Mouse (Mus musculus) kidney, postnatal 36 days (tissue): ENCODE measurements around the gene 1810010H24Rik.
A peak's percentile ranks its signal among the peaks of the same experiment; 100 is the strongest.
"Not testable (repeated sequence)": the region's sequence is repeated elsewhere in the genome, so short reads cannot be mapped to it uniquely, and the experiment has no call there.

Experiments used
- DNase-seq, 2 experiments: peaks; one replicate each; pipeline ENCODE4 v3.0.0; 2021 to 2022; ENCODE audit warnings: mixed read lengths in 2 of 2

Gene 1810010H24Rik

DNA sequence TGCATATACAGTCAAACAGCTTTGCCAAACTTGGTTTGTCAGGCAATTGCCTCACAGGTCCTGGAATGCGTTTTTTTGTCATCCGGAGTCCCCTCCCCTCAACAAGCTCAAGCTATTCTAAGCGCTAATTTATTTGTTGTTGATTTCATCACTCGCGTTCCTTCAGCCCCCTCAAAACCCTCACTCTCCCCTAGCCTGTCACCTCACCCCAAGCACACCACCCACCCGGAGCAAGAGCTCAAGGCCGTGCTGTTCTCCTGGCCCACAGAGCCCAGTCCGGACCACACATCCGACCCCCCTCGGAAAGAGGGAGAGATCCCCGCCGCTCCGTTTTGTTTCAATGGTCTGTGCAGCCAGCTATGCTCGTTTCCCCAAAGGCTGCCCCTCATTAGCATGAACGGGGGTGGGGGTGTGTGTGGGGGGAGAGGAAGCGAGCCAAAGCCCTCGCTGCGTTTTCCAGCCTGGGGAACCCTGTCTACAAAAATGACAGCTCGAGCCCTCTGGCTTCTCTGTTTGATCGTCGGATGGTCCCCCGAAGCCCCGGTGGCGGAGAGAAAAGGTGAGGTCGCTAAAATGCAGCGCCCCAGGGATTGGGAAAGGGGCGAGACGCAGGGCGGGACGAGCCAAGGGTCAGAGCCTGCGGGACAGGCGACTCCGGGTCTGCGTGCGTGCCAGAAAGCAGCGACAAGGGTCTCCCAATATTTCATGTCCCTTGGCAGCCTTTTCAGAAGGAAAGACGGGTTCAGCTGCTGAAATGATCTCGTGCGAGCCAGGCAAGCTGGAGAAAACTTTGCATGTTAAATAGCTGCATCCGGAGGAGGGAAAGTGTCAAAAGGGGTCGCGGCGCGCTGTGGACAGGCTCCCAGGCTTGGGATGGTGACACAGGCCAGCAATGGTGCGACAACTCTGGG, at the start of gene 1810010H24Rik:
TSS of gene 1810010H24Rik (plus strand) at position 271 of the 911 bp plus-strand sequence.
- peak in 1 of 2 experiments; percentile 49 for DNase-seq

DNA sequence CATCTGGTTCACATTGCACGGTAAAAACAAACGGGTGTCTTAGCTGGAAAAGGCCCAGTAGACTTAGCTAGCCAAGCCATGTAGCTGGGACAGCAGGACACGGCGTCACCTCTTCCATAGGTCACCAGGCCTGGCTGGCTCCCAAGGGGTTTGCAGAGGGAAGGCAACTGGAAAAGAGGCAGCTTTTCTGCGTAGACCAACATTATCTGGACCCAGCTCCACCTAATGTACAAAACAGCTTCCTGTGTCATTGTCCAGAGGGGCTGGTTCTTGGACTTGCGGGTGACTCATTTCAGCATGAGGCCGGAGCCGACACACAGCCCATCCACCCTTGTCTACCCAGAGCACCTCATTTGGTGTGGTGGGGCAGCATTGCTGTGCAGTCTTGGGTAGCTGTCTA, 49.3 kb upstream of the 1810010H24Rik start:
- DNase-seq = peak; percentile 80 to 83

DNA sequence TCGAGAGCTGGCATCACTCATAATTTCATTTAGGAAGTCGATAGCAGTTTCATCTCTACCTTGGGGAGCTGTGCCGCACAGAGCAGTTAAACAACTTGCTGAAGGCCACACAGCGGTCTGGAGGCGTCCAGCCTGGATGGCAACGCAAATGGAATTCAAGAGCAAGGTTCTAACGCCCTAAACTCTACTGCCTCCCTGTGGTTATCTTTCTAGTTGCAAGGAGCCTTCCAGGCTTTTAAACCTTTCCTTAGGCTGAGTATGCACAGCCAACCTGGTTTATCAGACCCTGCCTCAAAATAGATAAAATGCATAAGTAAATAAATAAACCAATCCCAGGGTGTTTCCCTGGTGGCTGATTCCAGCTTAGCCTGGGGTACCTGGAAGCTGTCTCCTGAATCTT, 45.0 kb upstream of the 1810010H24Rik start:
- DNase-seq = peak; percentile 80

DNA sequence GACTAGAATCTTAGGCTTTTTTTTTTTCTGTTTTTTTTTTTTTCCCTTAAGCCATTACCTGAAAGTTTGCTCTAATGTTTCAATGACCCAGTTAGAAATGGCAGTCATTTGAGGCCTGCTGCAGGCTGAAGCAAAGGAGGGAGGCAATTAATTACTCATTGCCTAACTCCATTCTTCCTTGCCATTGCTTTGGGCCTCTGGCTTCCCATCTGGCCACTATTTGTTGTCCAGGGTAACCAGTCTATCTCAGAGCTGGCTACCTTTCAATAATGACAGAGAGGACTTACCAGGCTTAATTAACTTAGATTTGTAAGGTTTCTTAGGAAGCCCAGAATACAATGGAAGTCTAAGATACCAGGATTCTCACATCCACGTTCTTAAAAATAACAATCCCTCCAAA, 43.7 kb upstream of the 1810010H24Rik start:
- no peak for DNase-seq

DNA sequence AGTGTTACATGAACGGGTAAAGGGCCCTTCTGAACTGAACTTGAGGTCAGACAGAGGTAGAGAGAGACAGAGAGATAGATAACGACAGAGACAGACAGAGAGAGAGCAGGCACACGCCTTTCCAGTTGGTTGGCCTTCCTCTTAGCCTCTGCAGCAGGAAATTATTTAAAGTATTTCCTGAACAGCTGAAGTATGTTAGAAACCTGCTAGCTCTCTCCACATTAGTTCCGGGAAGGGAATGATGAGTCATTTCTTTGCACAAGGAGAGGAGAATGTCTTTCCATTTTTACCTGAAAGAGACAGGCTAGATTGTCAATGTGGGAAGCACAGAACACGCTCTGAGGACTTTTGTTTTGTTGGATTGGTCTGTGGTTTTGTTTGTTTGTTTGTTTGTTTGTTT, 43.1 kb upstream of the 1810010H24Rik start:
- DNase-seq = no peak

DNA sequence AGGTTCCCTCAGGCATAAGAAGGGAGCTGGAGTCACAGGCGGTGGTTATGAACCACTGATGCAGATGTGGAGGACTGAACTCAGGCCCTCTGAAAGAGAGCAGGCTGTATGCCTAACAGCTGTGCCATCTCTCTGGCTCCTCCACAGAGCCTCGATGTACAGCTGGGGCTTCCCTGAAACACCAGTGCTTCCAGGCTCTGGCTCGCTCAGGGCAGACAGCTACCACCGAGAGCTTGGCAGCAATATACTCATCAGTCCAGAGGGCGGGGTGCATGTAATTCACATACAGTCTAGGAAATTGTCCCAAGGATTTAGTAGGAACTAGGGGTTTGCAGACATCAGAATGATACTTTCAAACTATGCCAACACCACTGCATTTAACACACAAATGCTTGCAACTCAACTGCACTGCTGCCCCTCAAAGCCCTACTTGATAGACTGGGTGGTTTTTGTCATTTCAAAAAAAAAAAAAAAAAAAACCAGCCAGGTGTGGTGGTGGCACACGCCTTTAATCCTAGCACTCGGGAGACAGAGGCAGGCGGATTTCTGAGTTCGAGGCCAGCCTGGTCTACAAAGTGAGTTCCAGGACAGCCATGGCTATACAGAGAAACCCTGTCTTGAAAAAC, 39.4 kb upstream of the 1810010H24Rik start:
- not testable (repeated sequence) for DNase-seq

DNA sequence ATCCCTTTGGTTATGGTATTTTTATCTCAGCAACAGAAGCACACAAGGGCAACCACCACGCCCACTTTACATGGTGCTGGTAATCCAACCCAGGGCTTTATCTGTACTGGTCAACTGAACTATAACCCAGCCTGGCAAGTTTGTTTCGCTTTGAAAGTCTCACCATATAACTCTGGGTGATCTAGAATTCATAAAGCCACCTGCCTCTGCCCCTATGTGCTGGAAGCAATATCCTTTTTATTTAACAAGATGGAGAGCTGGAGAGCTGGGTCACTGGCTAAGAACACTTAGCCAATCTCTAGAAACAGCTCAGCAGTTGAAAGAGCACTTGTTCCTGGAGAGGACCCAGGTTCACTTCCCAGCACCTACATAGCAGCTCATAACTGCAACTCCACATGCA, 38.1 kb upstream of the 1810010H24Rik start:
- DNase-seq = no peak

DNA sequence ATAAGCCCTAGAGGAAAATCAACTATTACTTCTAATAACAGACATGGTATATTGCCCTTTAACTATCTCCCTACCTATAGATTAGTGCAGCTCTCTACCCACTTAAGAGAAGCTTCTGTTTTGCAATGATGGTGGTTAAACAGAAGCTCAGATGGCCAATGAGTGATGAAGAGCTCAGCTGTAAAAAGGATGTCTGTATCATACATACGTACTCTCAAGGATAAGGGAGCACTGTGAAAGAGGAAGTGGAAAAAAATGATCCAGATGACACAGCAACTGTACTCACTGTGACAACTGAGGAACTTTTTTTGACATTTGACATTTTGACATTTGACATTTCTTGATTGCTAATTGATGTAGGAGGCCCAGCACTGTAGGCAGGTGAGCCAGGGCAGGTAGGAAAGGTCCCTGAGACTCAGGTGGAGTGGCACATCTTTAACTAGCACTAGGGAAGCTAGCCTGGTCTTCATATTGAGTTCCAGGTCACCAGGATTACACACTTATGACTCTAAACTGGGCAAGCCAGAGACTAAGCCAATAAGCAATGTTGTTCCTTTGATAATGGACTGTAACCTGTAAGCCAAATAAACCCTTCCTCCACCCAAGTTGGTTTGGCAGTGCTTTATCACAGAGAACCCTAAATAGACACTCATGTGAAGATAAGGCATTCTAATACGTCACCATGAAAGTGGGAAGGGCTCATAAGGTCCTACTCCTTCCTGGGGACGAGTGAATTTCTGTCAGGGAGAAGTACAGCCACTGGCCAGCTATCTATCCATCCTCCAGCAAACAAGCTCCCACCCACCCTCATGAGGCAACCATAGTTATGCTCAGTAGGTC, 31.0 kb upstream of the 1810010H24Rik start:
- DNase-seq = no peak

DNA sequence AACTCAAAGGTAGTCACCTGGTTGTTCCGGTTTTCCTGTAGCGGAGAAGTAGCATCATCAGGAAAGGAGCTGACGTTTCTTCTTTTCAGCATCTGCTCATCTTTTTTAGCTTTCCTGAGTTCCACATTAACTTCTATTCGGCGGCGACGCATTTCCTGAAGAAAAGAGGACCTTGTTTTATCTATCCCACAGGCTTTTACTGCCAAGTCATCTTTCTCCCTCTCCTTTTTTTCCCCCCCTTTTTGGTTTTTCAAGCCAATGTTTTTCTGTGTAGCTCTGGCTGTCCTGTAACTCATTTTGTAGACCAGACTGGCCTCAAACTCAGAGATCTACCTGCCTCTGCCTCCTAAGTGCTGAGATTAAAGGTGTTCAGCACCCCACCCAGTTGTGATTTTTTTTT, 29.0 kb upstream of the 1810010H24Rik start:
- not testable (repeated sequence) for DNase-seq

DNA sequence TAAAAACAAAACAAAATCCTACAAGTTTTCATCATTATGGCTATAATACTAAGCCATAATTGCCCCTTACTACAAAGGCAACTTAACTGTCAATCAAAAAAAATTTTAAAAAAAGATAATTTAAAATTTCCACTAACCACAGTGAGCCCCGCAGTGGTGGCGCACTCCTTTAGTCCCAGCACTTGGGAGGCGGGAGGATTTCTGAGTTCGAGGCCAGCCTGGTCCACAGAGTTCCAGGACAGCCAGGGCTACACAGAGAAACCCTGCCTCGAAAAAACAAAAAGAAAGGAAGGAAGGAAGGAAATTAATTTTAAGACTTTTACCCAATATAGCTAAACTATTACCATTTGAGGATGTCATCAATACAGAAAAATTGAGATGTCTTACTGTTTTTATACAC, 27.5 kb upstream of the 1810010H24Rik start:
- DNase-seq = no peak

DNA sequence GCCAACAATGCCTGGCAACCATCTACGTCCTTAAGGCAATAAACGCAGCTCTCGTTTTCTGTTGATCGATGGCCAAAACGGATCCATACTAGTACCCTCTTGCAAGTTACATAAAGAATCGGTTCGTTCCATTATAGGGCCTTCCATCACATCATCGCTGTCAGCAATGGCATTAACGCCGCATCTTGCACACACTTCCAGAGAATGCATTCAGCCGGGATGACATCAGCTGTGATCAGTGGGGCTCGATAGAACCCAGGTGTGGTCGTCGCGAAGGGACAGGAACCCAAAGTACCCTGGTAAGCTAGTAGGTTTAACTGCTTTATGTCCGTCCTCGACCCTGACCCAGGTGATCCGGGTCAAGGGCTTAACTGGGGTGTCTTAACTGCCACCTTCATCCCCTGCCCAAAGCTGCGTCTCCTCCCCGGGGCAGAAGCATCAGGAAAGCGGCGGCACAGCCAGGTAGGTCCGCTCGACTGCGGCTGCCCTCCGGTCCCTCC, 26.8 kb upstream of the 1810010H24Rik start:
- DNase-seq = peak in 1 of 2 experiments; percentile 31

DNA sequence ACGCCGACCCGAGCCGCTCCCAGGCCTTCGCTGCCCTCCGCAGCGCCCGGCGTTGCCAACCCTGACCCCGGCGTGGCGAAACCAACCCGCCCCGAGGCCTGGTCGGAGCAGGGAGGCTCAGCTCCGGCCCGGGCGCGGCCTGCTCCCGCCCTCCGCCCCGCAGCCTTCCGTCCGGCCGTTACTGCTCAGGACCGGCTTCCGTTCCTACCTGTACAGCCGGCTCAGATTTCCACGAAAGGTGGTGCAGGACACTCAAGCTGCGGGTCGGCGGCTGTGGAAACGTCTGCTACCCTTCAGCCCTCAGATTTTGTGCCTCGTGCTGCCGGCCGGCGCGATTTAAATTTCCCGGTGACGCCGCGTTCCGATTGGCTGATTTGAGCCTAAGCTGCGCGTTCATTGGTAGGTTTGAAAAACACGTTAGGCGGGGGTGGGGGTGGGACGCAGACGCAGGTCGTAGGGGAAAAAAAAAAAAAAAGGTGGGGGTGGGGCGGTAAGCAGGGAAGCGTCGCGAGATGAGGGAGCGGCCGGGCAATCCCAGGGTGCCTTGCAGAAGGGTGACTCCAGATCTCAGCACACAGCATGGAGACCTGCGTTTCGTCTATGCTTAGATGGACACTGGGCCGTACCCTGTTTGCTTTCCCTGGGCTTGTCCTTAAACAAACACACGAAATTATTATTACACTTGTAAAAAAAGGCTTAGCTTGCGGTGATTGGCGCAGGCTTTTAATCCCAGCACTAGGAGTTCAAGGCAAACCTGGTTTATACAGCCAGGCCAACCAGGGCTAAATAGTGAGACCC, 26.1 kb upstream of the 1810010H24Rik start, which contains the start of gene Kpna2:
TSS of gene Kpna2 (minus strand) at position 391 of the 798 bp plus-strand sequence.
- DNase-seq = peak; percentile 94

DNA sequence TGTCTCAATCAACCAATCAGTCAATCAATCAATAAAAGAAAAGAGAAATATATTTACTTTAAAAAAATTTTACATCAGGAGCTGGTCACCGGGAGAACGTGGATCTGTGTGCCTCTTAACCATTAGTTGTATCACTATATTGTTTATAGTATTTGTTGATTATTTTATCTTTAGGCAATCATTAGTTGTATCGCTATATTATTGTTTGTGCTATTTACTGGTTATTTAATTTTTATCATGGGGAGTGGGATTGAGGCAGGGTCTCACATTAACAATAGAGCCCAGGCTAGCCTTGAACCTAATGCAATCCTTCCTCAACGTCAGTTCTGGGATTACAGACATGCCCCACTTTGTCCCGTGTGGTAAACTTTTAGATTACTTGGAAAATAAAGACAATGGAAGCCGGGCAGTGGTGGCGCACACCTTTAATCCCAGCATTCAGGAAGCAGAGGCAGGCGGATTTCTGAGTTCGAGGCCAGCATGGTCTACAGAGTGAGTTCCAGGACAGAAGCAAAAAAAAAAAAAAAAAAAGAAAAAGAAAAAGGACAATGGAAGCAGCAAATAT, 25.4 kb upstream of the 1810010H24Rik start:
- no peak for DNase-seq

DNA sequence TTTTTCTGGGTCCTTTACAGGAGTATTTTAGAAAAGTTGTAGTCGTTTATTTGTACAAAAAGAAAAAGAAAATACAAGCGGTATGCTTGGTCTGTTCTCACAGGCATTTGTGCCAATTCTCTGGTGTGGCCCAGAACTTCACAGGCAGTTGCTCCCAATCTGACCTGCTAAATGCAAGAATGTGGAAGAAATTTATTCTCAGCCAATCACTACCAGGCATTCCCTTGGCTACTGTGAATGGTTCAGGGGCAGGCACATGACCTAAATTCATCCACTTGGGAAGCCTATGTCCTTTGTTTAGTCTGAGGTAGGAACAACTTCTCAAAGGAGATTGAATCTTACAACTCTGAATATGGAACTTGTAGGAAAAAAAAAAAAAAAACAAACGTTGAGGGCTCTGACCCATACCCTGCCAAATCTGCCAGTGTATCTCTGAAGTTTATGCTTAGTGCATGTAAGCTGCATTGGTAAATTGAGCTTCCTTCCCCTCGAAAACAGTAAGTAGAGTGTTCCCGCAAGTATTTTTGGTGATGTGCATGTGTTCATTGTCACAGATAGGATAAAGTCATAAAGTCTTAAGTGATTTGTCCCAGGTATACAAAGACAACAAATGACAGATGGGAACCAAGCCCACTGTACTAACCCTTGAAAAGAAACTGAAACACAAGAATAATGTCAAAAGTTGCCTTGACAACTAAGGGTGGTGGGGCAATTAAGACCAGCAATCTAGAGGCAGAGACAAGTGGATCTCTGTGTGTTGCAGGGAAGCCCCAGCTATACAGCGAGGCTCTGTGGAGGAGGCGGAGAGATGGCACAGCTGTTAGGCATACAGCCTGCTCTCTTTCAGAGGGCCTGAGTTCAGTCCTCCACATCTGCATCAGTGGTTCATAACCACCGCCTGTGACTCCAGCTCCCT, 23.5 kb upstream of the 1810010H24Rik start:
- peak; percentile 45 to 71 for DNase-seq

DNA sequence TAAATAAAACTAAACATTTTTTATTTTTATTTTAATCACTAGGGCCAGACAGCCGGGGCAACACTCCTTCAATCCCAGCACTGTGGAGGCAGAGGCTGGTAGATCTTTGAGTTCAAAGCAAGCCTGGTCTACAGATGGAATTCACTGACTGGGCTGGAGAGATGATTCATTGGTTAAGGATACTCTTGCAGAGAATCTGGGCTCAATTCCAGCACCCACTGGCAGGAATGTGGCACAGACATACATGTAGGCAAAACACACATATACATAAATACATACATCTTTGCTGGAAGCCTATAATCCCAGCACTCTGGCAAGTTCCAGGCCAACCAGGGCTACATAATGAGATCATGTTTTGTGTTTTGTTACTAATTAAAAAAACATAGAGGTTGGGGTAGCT, 19.9 kb upstream of the 1810010H24Rik start:
- peak in 1 of 2 experiments; percentile 29 for DNase-seq

DNA sequence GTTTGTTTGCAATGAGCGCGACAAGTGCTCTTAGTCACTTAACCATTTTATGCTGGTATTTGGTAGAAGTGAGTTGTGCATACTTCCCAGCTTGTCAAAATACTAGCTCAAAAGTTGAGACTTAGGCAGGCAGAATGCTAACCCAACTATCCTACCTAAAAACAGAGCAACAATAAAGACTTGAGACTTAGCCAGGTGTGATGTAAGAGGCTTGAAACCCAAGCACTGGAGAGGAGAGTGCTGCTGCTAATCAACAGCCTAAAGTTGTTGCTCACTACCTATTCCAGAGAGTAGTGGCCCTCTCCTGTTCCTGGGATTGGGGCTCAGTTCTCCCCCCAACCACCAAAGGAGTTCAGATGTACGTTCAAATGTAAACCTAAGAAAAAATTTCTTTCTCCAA, 15.0 kb upstream of the 1810010H24Rik start:
- no peak for DNase-seq

DNA sequence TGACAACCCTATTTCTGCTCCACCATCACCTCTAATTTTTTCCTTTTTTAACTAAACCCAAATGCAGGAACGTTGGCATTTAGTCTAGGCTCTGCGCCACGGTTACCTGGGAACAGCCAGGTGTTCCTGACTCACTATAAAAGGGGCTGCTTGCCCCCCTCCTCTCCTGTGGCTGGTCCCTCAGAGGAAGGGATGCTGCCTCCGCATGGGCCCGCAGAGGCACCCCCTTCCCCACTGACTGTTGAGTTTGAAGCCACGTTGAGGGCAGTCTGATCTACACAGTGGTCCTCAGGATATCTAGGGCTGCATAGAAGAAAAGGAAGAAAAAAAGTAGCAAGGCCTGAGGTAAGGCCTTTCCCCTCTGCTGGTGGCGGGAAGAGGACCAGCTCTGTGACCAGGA, 14.3 kb upstream of the 1810010H24Rik start:
- no peak for DNase-seq

DNA sequence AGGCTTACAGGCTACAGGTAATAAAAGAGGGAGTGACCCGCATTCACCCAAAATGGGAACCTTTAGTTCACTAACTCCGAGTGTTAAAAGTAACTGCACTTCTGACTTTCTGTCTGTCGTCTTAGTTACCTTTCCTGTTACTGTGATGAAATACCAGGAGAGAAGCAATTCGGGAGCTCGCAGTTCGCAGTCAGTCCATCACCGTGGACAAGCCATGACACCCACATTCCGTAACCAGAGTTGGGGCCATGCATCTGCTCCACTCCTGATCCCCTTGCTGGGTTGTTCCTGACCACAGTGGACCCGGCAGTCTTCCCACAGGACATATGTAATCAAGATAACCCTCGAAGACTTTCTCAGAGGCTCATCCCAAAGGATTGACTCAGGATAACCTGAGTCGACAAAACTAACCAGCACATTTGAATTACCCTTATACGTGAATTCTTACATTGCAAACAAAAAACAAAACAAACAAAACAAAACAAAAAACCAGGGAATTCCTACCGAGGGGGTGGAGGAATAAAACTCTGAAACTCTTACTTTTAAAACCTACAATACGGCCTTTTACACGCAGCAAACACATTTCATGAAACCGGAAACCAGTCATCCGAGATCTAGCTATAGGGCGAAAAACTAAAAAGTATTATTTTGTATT, 13.7 kb upstream of the 1810010H24Rik start:
- DNase-seq = peak in 1 of 2 experiments; percentile 22

DNA sequence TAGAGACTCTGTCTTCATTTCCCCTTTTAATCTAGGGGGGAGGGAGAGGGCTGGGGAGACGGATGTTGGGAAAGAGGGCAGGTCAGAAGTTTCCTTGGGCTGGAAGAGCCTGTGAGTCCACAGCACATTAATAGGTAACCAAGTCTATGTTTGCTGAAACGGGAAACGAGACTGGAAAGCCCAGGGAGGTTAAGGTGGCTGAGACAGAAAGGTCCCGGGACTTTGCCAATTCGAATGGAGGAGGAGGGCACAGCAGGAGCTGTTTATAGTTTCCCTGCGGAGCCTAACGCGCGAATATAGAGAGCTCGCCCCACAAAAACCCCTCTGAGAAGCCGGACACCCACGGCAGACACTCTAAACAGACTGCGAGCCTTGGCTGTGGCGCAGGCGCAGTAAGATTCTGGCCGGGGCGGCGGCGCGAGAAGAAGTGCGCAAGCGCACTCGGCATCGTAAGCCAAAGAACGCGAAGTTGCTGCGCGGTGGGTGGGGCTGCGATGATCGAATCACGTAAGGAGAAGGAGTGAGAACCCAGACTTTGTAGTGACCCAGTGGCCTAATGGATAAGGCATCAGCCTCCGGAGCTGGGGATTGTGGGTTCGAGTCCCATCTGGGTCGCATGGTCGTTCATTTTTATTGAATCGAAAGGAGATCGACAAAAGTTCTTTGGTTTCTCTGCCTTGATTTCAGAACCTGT, 13.0 kb upstream of the 1810010H24Rik start:
- DNase-seq = peak; percentile 97
